Mouse (Mus musculus): ENCODE data around the gene Gdf7.

Gene Gdf7

GRCm38 (mm10) chr12:8298361-8299142 is 3.2 kb downstream of the Gdf7 start:
- DNase-seq (ENCODE audit: extremely low read depth, low read depth), result no peak

- DNase-seq (ENCODE audit: extremely low read depth, low read depth), result no peak
These were observed 4.1 kb downstream of the Gdf7 start for GRCm38 (mm10) chr12:8297586-8298214.

- no peak for DNase-seq (ENCODE audit: extremely low read depth, low read depth)
These were observed 5.6 kb downstream of the Gdf7 start for GRCm38 (mm10) chr12:8296154-8296553.

GRCm38 (mm10) chr12:8295307-8295913 is 6.3 kb downstream of the Gdf7 start:
- DNase-seq (ENCODE audit: extremely low read depth, low read depth), result no peak

GRCm38 (mm10) chr12:8291157-8291853 is 10.4 kb downstream of the Gdf7 start:
- no peak for DNase-seq (ENCODE audit: extremely low read depth, low read depth)

GRCm38 (mm10) chr12:8289499-8289898 is 12.3 kb downstream of the Gdf7 start:
- no peak for DNase-seq (ENCODE audit: extremely low read depth, low read depth)

GRCm38 (mm10) chr12:8289099-8289498 is 12.7 kb downstream of the Gdf7 start:
- DNase-seq (ENCODE audit: extremely low read depth, low read depth), result no peak

GRCm38 (mm10) chr12:8287970-8288369 is 13.8 kb downstream of the Gdf7 start:
- no peak for DNase-seq (ENCODE audit: extremely low read depth, low read depth)

GRCm38 (mm10) chr12:8281225-8282017 is 20.3 kb downstream of the Gdf7 start:
- DNase-seq (ENCODE audit: extremely low read depth, low read depth), result no peak

- DNase-seq (ENCODE audit: extremely low read depth, low read depth), result no peak
These were observed 26.3 kb downstream of the Gdf7 start for GRCm38 (mm10) chr12:8275424-8275823.

- DNase-seq (ENCODE audit: extremely low read depth, low read depth), result no peak
These were observed 28.1 kb downstream of the Gdf7 start for GRCm38 (mm10) chr12:8273471-8274171.

GRCm38 (mm10) chr12:8271405-8271804 is 30.3 kb downstream of the Gdf7 start:
- DNase-seq (ENCODE audit: extremely low read depth, low read depth), result no peak

- no peak for DNase-seq (ENCODE audit: extremely low read depth, low read depth)
These were observed 32.1 kb downstream of the Gdf7 start for GRCm38 (mm10) chr12:8269627-8270026.

GRCm38 (mm10) chr12:8266311-8266710 is 35.4 kb downstream of the Gdf7 start:
- DNase-seq (ENCODE audit: extremely low read depth, low read depth), result no peak

- no peak for DNase-seq (ENCODE audit: extremely low read depth, low read depth)
These were observed 41.5 kb downstream of the Gdf7 start for GRCm38 (mm10) chr12:8260297-8260696.

Measured in MEL-GATA-1-ER (cell line).